Mouse (Mus musculus) midbrain, embryonic 12.5 days (tissue): Measurements from ENCODE around the gene Tbc1d16. TPM values are rescaled to one million over a fixed set of nuclear protein-coding genes. Genes with fewer than 3 reads are reported as not detected.
"Not testable (repeated sequence)": the region's sequence is repeated elsewhere in the genome, so short reads cannot be mapped to it uniquely, and the experiment has no call there.

Experiments
- ATAC-seq: fragments of 200-750 bp; cut with Nextera tagmentation; 2 replicates; pipeline ENCODE4 v1.8.0; 2017; ENCODE audit warnings: low read depth, moderate TSS enrichment, moderate library complexity; ENCODE audit not compliant: low FRiP score
- H3K27ac ChIP-seq: fragments of 300-500 bp; sonication (generic); replicated peaks from 2 replicates; pipeline ENCODE4 v1.5.1; 2016; ENCODE audit warnings: mild to moderate bottlenecking
- H3K27me3 ChIP-seq: fragments of 300-500 bp; sonication (generic); 2 replicates; pipeline ENCODE4 v1.6.1; 2016; ENCODE audit warnings: mild to moderate bottlenecking
- H3K36me3 ChIP-seq: fragments of 300-500 bp; sonication (generic); 2 replicates; pipeline ENCODE4 v1.6.1; 2016
- H3K4me1 ChIP-seq: fragments of 300-500 bp; sonication (generic); 2 replicates; pipeline ENCODE4 v1.6.1; 2016
- H3K4me2 ChIP-seq: fragments of 300-500 bp; sonication (generic); replicated peaks from 2 replicates; pipeline ENCODE4 v1.6.1; 2016; ENCODE audit warnings: mild to moderate bottlenecking, moderate library complexity
- H3K4me3 ChIP-seq: fragments of 300-500 bp; sonication (generic); 2 replicates; pipeline ENCODE4 v1.5.1; 2016; ENCODE audit warnings: mild to moderate bottlenecking
- H3K9ac ChIP-seq: fragments of 300-500 bp; sonication (generic); replicated peaks from 2 replicates; pipeline ENCODE4 v1.6.1; 2016; ENCODE audit warnings: mild to moderate bottlenecking, moderate library complexity
- H3K9me3 ChIP-seq: fragments of 300-500 bp; sonication (generic); 2 replicates; pipeline ENCODE4 v1.6.1; 2016; ENCODE audit warnings: mild to moderate bottlenecking
- WGBS: fragments of 180-500 bp; shearing (Covaris S2); methylation state at CpG from one replicate; pipeline ENCODE4 v1.1.7; 2016; 5-methylcytosine and 5-hydroxymethylcytosine counted together
- polyA plus RNA-seq: library from polyadenylated mRNA; unstranded; fragments of >200 nt; fragmentation: Nextera tagmentation; extraction: Ambion mirVana; gene quantifications from 2 replicates; pipeline ENCODE4 v1.2.1, GENCODE M21; 2016

Gene Tbc1d16
- polyA plus RNA-seq = 30.9 and 35.1 TPM in 2 replicates

- peak; percentile 84 for ATAC-seq
- H3K4me1 ChIP-seq = peaks cover 58% of the 10 kb centered on the region
- under 1% methylated on average over 56 of the region's 66 CpGs for WGBS
Observed at GRCm38 (mm10) chr11:119228091-119228781, at the start of gene Tbc1d16, which contains the start of gene Ccdc40. TSS of gene Tbc1d16 (minus strand) at chr11:119228499. TSS of gene Ccdc40 (plus strand) at chr11:119228572.

GRCm38 (mm10) chr11:119273186-119273930, 45.1 kb upstream of the Tbc1d16 start:
- Histone ChIP-seq H3K27ac (no peak overlapping the region), H3K4me3 (no peak overlapping the region), H3K4me1 (peaks cover 7% of the 10 kb centered on the region), H3K4me2 (no peak overlapping the region), H3K9ac (no peak overlapping the region), H3K9me3 (no peaks in the 10 kb centered on the region), H3K36me3 (peaks cover 39% of the 10 kb centered on the region), H3K27me3 (no peaks in the 10 kb centered on the region)
- no peak for ATAC-seq
- WGBS = 89% methylated on average over 8 of the region's 8 CpGs

More at GRCm38 (mm10) chr11:119228091-119228781, at the start of gene Tbc1d16, which contains the start of gene Ccdc40:
- Histone ChIP-seq H3K9me3 (no peaks in the 10 kb centered on the region), H3K4me2 (peak within 1 kb of the TSS; percentile 98), H3K27ac (peak within 1 kb of the TSS; percentile 88), H3K36me3 (peaks cover 13% of the 10 kb centered on the region; the same call in 1 of the 2 replicates), H3K27me3 (no peaks in the 10 kb centered on the region), H3K9ac (peak within 1 kb of the TSS; percentile 79), H3K4me3 (peak within 1 kb of the TSS; percentile 78)

- H3K9ac ChIP-seq, H3K27ac ChIP-seq, H3K27me3 ChIP-seq, H3K4me3 ChIP-seq, H3K4me2 ChIP-seq, H3K9me3 ChIP-seq, ATAC-seq: not testable (repeated sequence)
- Histone ChIP-seq H3K4me1 (peaks cover 14% of the 10 kb centered on the region), H3K36me3 (peaks cover 39% of the 10 kb centered on the region)
- WGBS = 60% methylated on average over 3 of the region's 3 CpGs
Observed at GRCm38 (mm10) chr11:119272492-119272891, 44.2 kb upstream of the Tbc1d16 start.

- H3K9me3 ChIP-seq = no peaks in the 10 kb centered on the region
- H3K4me1 ChIP-seq = peaks cover 16% of the 10 kb centered on the region
- peak overlapping the region; percentile 71 for H3K9ac ChIP-seq
- peak overlapping the region; percentile 91 for H3K4me2 ChIP-seq
- H3K27ac ChIP-seq = no peak overlapping the region
- peak overlapping the region; percentile 67 for H3K4me3 ChIP-seq
- 77% methylated on average over 16 of the region's 16 CpGs for WGBS
- peaks cover 21% of the 10 kb centered on the region for H3K36me3 ChIP-seq
- no peak for ATAC-seq
- no peaks in the 10 kb centered on the region for H3K27me3 ChIP-seq
Observed at GRCm38 (mm10) chr11:119268557-119269195, 40.4 kb upstream of the Tbc1d16 start.

GRCm38 (mm10) chr11:119267768-119268556, 39.7 kb upstream of the Tbc1d16 start, which contains the start of gene Gaa:
TSS of gene Gaa (plus strand) at chr11:119267887.
- Histone ChIP-seq H3K4me2 (peak within 1 kb of the TSS; percentile 91), H3K4me1 (peaks cover 16% of the 10 kb centered on the region), H3K27ac (no peak within 1 kb of the TSS; the same call in 1 of the 2 replicates), H3K36me3 (peaks cover 20% of the 10 kb centered on the region), H3K4me3 (peak within 1 kb of the TSS; percentile 67), H3K9ac (peak within 1 kb of the TSS; percentile 71), H3K9me3 (no peaks in the 10 kb centered on the region), H3K27me3 (no peaks in the 10 kb centered on the region)
- peak; percentile 79 for ATAC-seq
- 6% methylated on average over 52 of the region's 52 CpGs for WGBS

- H3K4me2 ChIP-seq = peak overlapping the region; percentile 91
- H3K4me3 ChIP-seq = peak overlapping the region; percentile 67; the same call in 1 of the 2 replicates
- H3K4me1 ChIP-seq = peaks cover 16% of the 10 kb centered on the region
- peaks cover 21% of the 10 kb centered on the region for H3K36me3 ChIP-seq
- no peaks in the 10 kb centered on the region for H3K9me3 ChIP-seq
- no peaks in the 10 kb centered on the region for H3K27me3 ChIP-seq
- H3K9ac ChIP-seq = no peak overlapping the region; the same call in 1 of the 2 replicates
- H3K27ac ChIP-seq = no peak overlapping the region
- ATAC-seq = no peak; the same call in 1 of the 2 replicates
- 51% methylated on average over 6 of the region's 6 CpGs for WGBS
Observed at GRCm38 (mm10) chr11:119267241-119267674, 39.0 kb upstream of the Tbc1d16 start.

GRCm38 (mm10) chr11:119265811-119266210, 37.5 kb upstream of the Tbc1d16 start:
- H3K9me3 ChIP-seq = no peaks in the 10 kb centered on the region
- H3K4me2 ChIP-seq = no peak overlapping the region
- H3K27me3 ChIP-seq = no peaks in the 10 kb centered on the region
- H3K9ac ChIP-seq = no peak overlapping the region
- no peak for ATAC-seq
- peaks cover 16% of the 10 kb centered on the region for H3K4me1 ChIP-seq
- no peak overlapping the region for H3K27ac ChIP-seq
- no peak overlapping the region for H3K4me3 ChIP-seq
- peaks cover 33% of the 10 kb centered on the region for H3K36me3 ChIP-seq
- 64% methylated on average over 7 of the region's 7 CpGs for WGBS

GRCm38 (mm10) chr11:119264413-119264812, 36.1 kb upstream of the Tbc1d16 start:
- H3K4me1 ChIP-seq = peaks cover 16% of the 10 kb centered on the region
- H3K36me3 ChIP-seq = peaks cover 41% of the 10 kb centered on the region
- H3K9ac ChIP-seq = no peak overlapping the region
- WGBS = 94% methylated on average over 13 of the region's 13 CpGs
- H3K27me3 ChIP-seq = no peaks in the 10 kb centered on the region
- no peak overlapping the region for H3K27ac ChIP-seq
- H3K4me2 ChIP-seq = no peak overlapping the region
- no peak for ATAC-seq
- no peaks in the 10 kb centered on the region for H3K9me3 ChIP-seq
- H3K4me3 ChIP-seq = no peak overlapping the region

- Histone ChIP-seq H3K27ac (no peak overlapping the region), H3K4me3 (no peak overlapping the region), H3K36me3 (peaks cover 41% of the 10 kb centered on the region), H3K4me1 (peaks cover 11% of the 10 kb centered on the region; the same call in 1 of the 2 replicates), H3K27me3 (no peaks in the 10 kb centered on the region), H3K9ac (no peak overlapping the region), H3K9me3 (no peaks in the 10 kb centered on the region), H3K4me2 (no peak overlapping the region)
- 89% methylated on average over 8 of the region's 8 CpGs for WGBS
- ATAC-seq = no peak
Observed at GRCm38 (mm10) chr11:119259977-119260376, 31.7 kb upstream of the Tbc1d16 start.

GRCm38 (mm10) chr11:119258572-119259322, 30.4 kb upstream of the Tbc1d16 start:
- Histone ChIP-seq H3K36me3 (peaks cover 36% of the 10 kb centered on the region), H3K9me3 (no peaks in the 10 kb centered on the region), H3K9ac (0 out of 2 replicates have a peak overlapping the region, but pooled peaks have one; percentile 41), H3K4me1 (peaks cover 11% of the 10 kb centered on the region; the same call in 1 of the 2 replicates), H3K27me3 (no peaks in the 10 kb centered on the region), H3K4me3 (peak overlapping the region; percentile 24; the same call in 1 of the 2 replicates), H3K4me2 (peak overlapping the region; percentile 41), H3K27ac (0 out of 2 replicates have a peak overlapping the region, but pooled peaks have one; percentile 39)
- 68% methylated on average over 23 of the region's 23 CpGs for WGBS
- ATAC-seq = peak; percentile 56; the same call in 1 of the 2 replicates
